Mouse (Mus musculus): Measurements from ENCODE around the gene Phldb1. TPM values are rescaled to one million over a fixed set of nuclear protein-coding genes. Genes with fewer than 3 reads are reported as not detected.
"Not testable (repeated sequence)": the region's sequence is repeated elsewhere in the genome, so short reads cannot be mapped to it uniquely, and the experiment has no call there.

Phldb1 gene
- total RNA-seq, 2 experiments from 2014 or later: 1.0 to 3.6 TPM

DNA sequence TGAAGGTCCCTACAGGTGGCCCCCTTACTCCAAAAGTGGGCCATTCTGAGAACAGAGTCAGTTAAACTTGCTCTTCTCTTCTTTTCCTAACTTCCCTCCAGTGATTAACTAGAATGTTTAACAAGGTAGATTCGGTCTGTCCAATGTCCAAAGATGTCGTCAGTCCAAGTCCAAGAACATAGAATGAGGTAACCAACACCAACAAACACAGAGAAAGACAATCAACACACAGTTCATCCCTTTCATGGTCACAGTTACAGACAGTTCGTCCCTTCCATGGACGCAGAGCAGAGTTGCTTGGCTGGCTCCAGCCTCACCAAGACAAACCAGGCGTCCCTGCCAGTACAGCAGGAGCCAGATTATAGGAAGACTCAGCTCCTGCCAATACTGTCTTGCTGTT, 63.6 kb downstream of the Phldb1 start:
- ATAC-seq (replicated peaks; ENCODE audit: poor library complexity, severe bottlenecking): no peak

DNA sequence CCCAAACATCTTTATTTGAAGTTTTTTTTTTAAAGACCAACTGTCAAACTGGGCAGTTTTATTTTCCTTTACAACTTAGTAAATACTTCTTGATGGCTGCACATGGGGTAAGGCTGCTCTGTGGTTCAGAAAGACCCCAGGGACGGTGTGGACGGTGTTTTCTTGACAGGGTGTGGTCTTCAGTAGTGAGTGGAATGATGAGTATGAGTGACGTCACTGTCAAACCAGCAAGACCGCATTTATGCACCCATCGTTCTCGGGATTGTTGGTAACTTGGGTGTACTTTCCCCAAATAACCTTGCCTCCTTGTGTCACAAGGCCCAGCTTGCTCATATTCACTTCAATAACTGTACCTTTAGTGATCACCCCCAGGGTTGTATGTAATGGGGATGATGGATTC, 71.3 kb downstream of the Phldb1 start:
- no peak for ATAC-seq (replicated peaks; ENCODE audit: poor library complexity, severe bottlenecking)

DNA sequence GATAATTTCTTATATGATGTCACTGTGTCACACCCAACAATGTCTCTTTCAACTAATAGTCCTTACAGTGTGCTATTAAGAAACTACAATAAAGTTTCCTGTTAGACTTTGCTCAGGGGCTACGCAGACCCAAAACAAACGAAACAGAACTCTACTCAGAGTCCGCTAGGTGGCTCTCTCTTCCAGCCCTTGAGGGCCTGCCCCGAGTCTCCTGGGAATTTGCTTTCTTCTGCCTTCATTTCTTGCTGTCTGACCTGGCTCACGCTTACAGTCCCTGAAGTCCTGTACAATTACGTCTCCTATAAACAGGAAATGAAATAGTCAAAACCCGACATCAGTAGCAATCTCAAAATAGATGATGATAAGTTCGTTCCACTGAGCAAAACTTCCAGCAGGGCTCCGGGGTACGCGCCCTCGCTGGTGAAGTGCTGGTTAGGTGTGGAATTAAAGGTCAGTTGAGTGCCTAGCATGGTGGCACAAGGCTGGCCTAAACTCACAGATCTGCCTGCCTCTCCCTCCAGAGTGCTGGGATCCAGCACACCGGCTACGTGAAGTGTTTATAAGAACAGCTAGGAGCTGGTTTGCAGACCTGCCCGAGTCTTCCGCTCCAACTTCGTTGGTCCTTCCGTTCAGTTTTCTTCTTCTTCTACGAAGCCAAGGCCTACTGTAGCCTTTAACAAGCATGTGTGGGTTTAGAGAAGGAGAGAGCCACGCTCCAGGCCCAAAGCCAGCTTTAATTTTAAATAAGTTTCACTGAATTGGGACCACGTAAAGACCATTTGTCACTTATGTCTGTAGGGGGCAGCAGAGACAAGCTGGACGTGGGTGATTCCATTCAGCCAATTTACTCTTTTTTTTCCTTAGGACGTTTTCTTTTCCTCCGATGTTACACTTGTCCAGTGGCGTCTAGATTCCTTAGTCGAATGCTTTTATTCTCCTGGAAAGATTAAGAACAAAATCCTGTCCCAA, 79.6 kb downstream of the Phldb1 start:
- ATAC-seq (replicated peaks; ENCODE audit: poor library complexity, severe bottlenecking): peak; percentile 55

DNA sequence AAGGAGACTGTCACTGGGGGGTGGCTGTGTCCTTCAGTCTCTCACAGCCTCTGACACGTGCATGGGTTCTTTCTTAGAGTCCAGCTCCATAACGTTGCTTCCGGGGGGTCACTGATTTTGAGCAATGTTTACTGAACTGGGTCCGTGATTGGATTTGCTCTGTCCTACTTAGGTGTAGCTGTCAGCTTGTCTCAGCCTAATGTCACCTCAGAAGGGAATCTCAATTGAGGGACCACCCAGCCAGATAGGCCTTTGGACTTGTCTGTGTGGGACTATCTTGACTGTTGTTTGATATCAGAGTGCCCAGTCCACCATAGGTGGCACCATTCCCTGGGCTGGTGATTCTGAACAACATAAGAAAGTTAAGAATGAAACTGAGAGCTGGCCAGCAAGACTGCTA, 81.1 kb downstream of the Phldb1 start:
- ATAC-seq (replicated peaks; ENCODE audit: poor library complexity, severe bottlenecking): no peak

DNA sequence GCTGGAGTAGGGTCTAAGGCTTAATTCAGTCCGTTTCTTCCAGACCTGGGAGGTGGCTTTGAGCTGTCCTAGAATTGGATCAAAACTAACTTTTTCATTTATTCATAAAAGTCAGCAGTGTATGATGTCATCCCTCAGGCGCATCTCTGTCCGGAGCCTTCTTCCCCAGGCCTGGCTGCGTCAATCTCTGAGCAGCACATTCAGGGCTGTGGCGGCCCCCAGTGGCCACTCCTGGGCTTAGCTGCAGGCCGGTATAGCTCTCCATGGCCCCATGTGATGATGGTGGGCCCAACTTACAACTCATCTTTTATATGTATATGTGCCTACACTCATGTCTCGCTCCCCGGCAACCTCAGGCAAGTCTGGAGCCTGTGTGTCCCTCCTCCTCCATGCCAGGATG, 83.0 kb downstream of the Phldb1 start:
- peak; percentile 85 for ATAC-seq (replicated peaks; ENCODE audit: poor library complexity, severe bottlenecking)

DNA sequence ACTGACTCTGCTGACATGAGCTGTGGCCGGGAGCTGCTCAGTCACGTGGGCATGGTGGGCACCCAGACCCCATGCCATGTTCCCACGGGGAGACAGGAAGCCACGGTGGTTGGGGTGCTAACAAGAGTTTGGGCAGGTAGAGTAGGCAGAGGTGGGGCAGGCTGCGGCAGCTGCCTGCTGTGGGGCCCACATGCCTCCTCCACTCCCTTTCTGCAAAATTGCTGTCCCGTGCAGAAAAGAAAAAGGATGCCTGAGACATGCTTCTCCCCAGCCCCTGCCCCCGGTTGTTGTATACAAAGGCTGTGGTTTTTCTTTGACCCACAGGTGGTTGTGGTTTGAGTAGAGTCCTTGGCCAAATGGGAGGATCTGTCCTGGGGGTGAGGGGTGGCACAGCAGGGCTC, 86.1 kb downstream of the Phldb1 start:
- 0 out of 2 replicates have a peak, but pooled peaks have one; percentile 9 for ATAC-seq (replicated peaks; ENCODE audit: poor library complexity, severe bottlenecking)

DNA sequence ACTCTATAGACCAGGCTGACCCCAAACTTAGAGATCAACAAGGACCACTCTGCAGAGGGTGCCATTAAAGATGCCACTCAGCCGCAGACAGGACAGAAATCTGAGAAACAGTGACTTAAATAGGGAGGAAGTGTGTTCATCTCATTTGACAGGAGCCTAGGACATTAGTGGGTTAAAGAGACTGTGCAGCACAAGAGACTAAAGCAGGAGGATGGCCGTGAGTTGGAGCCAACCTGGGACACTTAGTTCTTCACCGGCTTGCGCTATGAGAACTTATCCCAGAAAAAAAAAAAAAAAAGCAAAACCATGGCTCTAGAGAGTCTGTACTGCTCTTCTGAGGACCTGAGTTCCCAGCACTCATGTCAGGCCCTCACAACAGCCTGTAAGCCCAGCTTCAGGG, 87.3 kb downstream of the Phldb1 start:
- no peak for ATAC-seq (replicated peaks; ENCODE audit: poor library complexity, severe bottlenecking)

DNA sequence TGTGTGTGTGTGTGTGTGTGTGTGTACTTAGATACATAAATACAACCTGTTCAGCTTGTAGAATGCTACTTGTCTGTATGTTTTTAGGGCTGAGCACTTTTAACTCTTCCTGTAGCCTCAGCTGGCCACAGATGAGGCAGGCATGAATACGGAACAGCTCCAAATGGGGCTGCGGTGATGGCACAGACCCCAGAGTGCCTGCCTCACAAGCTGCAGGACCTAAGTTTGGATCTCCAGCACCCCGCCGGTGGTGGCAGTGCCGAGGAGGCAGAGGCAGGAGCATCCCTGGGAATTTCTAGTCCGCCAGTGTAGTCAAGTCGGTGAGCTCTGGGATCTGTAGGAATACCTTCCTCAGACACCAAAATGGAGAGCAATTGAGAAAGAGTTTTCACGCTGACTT, 88.0 kb downstream of the Phldb1 start:
- no peak for ATAC-seq (replicated peaks; ENCODE audit: poor library complexity, severe bottlenecking)

DNA sequence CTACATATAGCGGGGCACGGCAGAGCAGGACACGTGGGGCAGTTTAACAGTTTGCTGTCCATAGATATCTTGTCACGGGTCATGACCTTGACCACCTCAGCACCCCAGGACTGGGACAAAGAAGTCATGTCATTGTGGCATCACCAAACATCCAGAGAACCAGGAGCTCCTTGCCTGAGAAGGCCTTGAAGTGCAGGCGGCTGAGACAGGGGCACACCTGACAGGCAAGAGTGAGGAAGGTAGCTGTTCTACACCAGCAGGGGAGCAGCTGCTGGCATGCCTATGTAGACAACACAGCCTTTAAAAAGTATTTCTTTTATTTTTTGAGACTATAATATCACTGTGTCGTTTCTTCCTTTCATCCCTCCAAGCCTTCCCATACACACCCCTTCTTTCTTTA, 88.6 kb downstream of the Phldb1 start:
- no peak for ATAC-seq (replicated peaks; ENCODE audit: poor library complexity, severe bottlenecking)

DNA sequence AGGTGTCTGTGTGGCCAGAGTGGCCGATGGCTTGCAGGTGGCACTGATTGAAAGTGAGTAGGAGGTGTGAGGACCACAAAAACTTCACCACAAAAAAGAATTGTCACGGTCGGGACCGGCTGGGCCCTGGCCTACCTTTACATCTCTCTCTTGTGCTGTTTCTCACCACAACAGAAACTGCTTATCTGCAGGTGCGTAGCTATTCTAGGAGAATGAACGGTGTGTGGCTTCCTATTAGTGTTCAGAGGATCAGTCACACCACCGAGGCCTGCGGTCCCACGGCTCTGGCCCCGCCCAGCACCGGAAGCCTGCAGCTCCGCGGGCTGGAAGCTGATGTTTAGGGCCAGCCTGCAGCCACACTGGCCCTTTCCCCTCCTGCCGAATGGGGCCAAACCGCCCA, 89.1 kb downstream of the Phldb1 start:
- ATAC-seq (replicated peaks; ENCODE audit: poor library complexity, severe bottlenecking): peak; percentile 85

DNA sequence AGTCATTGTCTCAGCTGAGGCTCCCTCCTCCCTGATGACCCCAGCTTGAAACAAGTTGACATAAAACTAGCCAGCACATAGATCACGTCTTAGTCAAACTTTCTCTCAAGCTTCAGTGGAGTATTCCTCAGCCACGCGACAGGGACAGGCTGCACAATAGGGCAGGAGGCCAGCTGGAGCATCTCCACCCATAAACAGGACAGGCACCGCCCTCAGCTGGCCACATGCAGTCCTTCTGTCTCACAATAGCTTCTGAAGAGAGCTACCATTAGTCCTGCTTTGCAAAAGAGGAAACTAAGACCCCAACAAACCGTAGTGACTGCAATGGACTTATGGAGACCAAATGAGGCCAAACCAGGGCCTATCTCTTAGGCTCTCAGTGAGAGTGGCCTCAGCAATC, 89.5 kb downstream of the Phldb1 start:
- peak; percentile 31; the same call in 1 of the 2 replicates for ATAC-seq (replicated peaks; ENCODE audit: poor library complexity, severe bottlenecking)

DNA sequence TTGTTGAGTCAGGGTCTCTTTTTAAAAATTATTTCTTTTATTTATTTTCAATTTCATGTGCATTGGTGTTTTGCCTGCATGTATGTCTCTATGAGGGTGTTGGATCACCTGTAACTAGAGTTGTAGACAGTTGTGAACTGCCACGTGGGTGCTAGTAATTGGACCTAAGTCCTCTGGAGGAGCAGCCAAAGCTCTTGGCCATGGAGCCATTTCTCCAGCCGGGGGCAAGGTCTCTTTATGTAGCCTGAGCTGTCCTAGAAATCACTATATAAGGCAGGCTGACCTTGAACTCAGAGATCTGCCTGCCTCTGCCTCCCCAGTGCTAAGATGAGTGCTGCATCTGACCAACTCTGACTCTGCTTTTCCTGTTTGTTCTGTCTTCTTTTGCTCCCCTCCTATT, 90.8 kb downstream of the Phldb1 start:
- ATAC-seq (replicated peaks; ENCODE audit: poor library complexity, severe bottlenecking): no peak

DNA sequence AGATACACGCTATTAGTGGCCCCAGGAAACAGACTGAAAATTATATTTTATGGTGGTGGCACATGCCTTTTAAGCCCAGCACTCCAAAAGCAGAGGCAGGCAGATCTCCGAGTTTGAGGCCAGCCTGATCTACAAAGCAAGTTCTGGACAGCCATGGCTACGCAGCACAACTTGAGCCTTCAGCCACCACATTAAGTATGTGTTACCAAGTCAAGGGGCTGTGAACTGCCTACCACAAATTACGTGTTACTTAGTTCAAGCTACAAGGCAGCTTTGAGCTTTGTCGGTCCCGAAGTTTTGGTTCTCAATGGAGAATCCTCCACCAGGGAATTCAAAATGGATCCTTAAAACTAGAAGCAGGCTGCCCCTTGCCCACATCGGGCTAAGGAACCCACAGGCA, 91.9 kb downstream of the Phldb1 start:
- no peak for ATAC-seq (replicated peaks; ENCODE audit: poor library complexity, severe bottlenecking)

DNA sequence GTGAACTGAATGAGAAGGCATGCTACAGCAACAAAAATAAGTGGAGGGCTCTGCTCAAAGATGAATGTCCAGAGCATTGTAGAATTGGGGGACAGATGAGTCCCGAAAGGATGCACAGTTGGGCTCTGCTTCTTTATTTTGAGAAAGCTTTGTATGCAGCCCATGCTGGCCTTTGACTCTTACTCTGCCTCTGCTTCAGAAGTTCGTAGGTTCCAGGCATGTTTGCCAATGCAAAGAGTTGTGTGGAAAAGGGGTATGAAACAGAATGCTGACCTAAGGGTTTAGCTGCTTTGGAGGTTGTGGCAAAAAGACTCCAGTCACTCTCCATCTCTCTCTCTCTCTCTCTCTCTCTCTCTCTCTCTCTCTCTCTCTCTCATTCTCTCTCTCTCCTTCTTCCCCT, 93.4 kb downstream of the Phldb1 start:
- no peak for ATAC-seq (replicated peaks; ENCODE audit: poor library complexity, severe bottlenecking)

DNA sequence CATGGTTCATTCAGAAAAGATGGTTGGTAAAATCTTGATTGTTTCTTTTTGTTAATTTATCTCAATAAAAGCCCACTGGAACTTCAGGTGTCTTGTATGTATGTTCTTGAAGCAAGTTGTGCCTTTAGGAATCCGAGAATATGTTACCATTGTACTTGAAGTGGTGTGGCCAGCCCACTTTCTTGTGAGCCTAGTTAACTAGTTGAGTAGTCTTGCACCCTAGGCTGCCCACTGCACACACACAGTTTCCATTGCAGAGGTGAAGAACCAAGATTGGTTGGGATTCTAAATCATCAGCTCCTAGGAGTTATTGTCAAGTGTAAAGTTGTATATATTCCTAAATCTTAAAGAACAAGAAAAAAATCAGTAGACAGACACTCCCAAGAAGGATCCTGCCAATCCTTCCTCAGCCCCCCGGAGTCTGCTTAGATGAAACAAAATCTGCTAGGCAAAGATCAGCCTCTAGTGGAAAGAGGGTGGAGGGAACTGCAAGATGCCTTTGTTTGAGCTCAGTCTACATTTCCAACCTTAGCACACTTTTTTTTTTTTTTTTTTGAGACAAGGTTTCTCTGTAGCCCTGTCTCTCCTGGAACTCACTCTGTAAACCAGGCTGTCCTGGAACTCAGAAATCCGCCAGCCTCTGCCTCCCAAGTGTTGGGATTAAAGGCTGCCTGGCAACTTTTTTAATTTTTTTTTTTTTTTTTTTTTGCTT, 94.2 kb downstream of the Phldb1 start:
- no peak for ATAC-seq (replicated peaks; ENCODE audit: poor library complexity, severe bottlenecking)

DNA sequence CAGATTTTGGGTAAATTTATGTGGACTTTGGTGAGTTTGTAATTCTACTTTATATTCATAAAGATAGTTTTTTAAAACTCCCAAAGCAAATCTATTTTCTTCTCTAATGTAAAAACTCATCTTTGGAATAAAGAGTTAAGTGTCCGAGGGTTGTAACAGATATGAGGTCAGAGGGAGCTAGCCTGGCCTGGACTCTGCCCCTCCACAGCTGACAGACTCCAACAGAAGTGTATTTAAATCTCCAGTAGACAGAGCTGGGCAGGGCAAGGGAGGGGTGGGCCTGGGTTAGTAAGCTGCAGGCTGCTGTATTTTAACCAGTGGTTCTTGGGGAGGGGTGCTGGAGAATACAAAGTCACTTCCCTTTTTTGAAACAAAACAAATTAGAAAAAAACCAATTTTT, 95.0 kb downstream of the Phldb1 start:
- not testable (repeated sequence) for ATAC-seq (replicated peaks; ENCODE audit: poor library complexity, severe bottlenecking)

DNA sequence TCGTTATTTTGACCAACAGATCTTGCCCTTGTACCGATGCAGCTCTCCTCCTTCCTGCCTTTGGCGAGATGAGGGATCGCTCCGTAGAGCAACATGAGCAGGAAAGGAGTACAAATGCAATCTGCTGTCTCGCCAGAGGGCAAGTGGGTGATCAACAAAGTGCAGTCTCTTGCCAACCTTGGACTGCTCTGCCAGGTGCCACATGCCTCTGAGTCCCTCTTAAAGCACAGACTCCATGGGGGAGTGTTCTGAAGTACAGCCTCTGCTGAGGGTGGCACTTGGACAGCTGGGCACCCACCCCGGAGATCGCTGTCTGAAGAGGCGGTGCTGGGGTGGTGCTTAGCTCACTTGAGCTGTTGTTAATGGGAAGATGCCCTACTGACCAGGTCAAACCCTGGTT, 96.3 kb downstream of the Phldb1 start:
- 0 out of 2 replicates have a peak, but pooled peaks have one; percentile 26 for ATAC-seq (replicated peaks; ENCODE audit: poor library complexity, severe bottlenecking)

DNA sequence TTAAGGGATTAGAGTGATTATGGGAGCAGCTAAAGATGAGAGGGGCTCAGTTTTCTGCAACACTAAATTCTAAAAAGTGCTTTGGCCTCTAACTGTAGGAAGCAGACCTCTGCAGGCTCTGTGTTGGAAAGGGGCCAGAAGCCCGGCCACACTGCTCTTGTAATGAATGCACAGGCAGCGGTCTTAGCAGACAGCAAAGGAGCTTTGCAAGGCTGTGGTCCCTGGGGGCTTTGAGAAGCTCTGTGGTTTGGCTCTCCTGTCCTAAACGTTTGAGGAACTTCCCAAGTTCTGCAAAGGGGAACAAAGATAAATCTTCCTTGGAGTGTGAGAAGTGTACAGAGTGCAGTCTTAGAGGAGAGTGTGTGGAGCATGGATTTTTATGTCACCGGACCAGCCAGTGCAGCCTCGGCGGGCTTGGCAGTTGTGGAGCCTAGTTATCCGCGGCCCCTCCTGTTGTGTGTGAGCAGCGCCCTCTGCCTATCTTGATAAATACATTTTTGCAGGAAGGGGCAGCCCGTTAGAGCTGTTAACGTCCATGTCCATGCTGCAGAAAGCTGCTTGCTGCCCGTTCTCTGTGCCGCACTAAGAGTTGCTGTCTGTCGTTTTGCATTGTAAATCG, 97.3 kb downstream of the Phldb1 start:
- peak; percentile 92 for ATAC-seq (replicated peaks; ENCODE audit: poor library complexity, severe bottlenecking)

Data from granulocyte monocyte progenitor cell, adult 5-6 weeks (primary cell).